Mouse (Mus musculus): Measurements from ENCODE around the gene Lfng.

GRCm38 (mm10) chr5:140616110-140616503, 9.0 kb downstream of the Lfng start:
- no peak for TF ChIP-seq CTCF (IDR thresholded peaks at IDR 0.05; ENCODE audit: extremely low read depth, insufficient read depth, low read length)
- no peak for TF ChIP-seq POLR2A (IDR thresholded peaks at IDR 0.05; ENCODE audit: extremely low read depth, insufficient read depth, low read length)

Measured in cortical plate, adult 2 months (tissue).